Mouse (Mus musculus): Measurements from ENCODE around the gene B230219D22Rik.

- TF ChIP-seq CTCF (IDR thresholded peaks at IDR 0.05; ENCODE audit: borderline replicate concordance, extremely low read depth, insufficient read depth, insufficient read length) (peak; percentile 66), POLR2A (IDR thresholded peaks at IDR 0.05; ENCODE audit: borderline replicate concordance, extremely low read depth, insufficient read depth, insufficient read length, poor library complexity, severe bottlenecking) (no peak)
These were observed 24.4 kb upstream of the B230219D22Rik start for GRCm38 (mm10) chr13:55668550-55668949.
